Mouse (Mus musculus) NIH3T3 (cell line): ENCODE data around the gene Shq1.

Experiments
- DNase-seq: peaks from one replicate; pipeline ENCODE4 v3.0.0-alpha.2; 2012; ENCODE audit warnings: low read depth

The Shq1 gene

DNA sequence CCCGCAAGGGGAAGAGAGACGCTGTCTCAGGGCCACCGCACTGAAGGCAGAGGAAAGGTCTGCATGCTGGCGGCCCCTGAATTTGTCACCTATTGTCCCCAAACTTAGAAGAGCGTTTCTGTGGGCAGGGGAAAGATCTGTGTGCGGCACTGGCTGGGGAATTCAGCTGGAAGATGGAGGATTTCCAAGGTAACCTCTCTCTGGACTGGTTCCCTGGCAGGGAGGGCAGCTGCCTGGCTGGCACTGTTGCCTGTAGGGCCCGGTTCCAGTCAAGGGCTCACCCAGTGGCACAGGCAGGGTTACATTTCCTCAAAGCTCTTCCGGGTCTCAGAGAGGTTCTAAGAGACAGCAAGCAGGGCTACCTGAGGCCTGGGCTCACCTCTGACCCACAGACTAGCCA, 138.6 kb downstream of the Shq1 start:
- no peak for DNase-seq

DNA sequence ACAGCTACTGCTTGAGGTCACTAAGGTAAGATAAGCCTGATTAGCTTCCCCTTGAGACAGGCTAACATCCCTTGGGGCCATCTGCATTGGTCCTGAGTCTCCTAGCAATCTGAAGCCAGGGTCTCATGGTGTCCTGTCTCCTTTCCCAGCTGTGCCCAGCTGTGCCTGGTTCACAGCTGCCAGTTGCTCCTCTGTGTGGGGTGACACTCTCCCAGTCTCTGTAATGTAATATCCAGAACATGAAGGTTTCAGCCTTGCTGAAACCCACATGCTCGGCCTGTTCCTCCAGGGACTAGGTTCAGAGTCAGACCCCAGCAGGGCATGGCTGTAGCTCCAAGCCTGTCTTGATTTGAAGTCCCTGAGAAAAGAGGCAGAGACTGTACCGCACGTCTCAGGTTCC, 141.3 kb downstream of the Shq1 start:
- no peak for DNase-seq

DNA sequence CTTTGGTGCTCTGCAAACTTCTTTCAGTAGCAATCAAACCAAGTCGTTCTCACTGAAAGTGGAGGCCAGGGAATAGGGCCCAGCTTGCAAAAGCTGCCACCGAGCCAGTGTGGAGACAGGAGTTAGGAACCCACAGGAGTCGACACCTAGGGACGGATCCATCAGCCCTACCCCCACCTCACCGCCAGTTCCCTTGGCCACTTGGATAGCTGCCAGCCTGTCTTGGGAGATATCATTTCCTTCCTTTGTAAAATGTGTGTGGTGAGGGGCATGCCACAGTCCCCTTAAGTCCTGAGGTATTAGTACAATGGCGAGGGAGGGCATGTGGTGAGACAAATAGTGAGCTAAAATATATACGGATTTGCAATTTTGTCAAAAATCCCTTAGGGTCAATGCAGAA, 142.4 kb downstream of the Shq1 start:
- DNase-seq, result no peak

DNA sequence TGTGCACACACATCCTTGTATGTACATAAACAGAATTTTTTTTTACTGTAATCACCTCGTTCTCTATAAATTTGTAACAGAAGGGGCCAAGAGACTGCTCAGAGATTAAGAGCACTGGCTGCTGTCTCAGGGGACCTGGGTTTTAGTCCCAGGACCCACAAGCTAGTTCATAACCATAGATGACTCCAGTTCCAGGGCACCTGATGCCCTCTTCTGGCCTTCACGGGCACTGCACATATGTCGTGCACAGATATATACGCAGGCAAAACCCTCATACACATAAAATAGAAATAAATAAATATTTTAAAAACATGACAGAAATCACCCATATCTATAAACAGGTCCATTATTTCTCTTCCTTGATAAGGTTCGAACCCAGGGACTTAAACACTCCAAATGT, 143.0 kb downstream of the Shq1 start:
- DNase-seq, result peak; percentile 55

DNA sequence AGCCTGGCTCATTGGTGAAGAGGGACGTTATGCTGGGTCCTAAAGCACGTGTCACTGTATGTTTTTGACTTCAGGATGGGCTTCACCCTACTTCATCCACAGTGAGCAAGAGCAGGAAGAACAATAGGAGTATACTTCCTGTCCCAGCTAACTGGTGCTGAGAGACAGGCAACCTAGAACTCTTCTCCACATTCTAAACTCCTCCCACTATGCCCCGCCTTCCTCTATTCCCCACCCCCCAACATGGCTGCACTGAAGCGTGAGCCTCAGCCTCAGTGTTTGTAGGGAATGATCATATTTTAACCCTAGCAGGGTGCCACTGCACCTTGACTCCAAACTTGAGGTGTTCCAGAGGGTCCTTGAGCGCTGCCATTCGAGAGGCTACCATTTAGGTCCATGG, 143.8 kb downstream of the Shq1 start:
- no peak for DNase-seq

DNA sequence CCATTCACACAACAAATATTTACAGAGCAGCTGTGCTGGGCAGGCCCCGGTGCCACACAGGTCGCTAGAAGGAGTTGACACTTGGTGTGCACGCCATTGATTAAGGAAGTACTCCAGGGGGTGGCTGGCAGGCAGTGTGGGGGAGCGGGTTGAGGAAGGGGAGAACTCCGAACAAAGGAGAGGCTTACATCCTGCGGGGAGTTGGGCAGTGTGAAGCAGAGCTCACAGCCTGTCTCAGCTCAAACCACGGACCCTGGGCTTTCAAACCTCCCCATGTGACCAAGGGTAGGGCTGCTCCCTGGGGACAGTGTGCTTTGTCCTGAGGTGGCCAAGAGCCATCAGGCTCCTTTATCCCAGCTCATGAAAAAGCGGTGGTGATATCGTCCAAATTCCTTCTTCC, 144.9 kb downstream of the Shq1 start:
- peak; percentile 27 for DNase-seq

DNA sequence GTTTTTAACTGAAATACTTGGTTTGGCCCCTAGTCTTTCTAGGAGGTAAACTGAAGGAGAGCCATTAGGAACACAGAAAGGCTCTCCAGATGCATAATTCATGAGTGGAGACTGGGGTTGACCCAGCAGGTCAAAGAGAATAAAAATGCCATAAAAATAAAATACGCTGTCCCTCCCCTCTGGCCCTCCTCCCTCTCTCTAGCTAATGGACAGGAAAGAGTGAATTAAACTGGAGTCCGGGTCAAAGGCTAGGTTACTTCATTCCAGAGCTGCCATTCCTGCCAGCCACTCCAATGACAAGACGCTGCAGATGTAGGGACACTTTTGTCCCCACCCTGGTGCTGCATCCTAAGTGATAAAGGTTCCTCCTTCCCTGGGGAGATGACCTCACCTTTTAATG, 145.5 kb downstream of the Shq1 start:
- DNase-seq, result no peak

DNA sequence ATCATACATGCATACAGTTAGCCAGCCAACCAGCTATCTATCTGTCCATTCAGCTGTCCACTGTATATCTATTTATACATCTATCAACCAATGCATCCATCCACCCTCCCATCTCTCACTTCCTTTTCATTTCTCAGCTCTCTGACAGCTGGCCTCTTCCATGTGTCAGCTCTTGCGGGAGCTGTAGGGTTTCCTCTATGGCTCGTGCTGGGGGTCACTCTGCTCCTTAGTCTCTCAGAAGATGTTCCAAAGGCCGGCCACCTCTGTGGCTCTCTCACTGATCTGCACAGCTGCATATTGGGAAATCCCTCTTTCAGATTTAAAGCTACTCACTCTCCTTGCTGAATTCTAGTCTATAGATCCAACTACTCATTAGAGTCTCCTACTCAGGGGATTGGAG, 148.5 kb downstream of the Shq1 start:
- DNase-seq, result no peak

DNA sequence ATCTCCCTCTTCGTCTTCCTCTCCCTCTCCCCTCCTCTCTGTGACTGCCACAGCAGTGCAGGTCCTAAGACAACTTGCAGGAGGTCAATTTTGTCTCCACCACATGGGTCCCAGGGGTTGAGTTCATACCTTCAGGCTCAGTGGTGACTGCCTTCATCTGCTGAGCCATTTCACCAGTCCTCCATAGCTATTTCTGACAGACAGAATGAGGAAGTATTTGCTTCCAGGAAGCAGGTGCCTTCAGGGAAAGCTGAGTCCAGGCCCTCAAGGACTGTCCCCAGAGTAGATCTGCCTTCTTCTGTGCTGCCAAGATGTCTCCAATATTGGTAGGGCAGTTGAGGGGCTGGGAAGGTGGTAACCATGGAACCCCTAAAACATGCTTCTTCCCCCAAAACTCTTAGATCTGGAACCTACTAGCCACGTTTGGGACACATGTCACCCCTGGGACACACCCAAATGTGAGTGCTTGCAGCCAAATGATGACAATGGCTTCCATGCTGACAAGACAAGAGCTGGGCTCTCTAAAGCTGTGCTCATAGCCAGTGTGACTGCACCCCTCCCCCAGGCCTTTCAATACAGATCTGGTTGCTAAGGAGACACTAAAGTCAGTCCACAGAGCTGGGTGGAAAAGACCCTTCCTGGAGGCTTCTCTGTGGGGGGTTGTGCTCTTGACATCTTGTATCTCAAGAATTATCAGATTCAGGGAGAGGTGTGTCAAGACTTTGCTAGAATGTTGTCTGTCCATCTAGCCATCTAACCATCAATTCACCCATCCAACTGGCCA, 149.2 kb downstream of the Shq1 start:
- no peak for DNase-seq

DNA sequence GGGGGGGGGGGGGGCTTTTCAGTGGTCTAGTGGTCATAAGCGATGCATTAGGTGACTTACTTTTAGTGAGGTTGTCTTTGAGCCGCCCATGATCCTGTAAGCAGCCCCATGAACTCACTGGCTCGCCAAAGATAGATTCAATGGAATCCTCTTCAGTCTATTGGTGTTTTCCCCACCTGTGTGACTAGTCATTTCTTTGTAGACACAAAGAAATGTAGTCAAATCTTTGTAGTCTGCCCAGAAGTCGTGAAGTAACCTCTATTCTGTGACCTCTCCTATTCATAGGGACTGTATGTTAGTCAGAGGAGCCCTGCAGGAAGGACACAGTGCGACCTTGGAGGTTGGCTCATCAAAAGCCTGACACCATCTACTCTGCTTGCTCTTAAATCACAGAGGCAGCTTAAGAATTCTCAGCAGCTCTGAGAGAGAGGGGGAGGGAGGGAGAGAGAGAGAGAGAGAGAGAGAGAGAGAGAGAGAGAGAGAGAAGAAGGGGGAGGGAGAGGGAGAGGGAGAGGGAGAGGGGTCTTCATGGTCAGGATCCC, 150.3 kb downstream of the Shq1 start:
- DNase-seq, result no peak

DNA sequence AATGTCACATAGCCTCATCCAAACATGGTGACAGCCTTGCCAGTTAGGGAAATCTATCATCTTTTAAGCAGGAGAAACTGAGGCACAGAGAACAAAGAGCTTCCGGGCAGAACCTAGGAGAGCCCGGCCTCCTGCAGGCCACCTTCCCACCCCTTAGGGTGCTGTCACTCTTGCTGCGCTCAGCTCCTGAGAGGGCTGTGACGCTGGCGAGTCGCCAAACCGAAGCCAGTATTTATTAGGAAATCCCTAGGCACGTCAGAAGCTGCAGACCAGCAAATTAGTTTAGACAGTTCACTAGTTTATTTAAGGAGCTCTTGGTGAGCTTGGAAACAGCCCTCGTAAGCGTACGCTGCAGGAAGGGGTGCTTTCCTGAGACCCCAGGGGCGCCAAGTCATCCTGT, 151.1 kb downstream of the Shq1 start:
- no peak for DNase-seq
